Comparison of ENCODE assay signal across 8 mouse cellular contexts in the genomic region with DNA sequence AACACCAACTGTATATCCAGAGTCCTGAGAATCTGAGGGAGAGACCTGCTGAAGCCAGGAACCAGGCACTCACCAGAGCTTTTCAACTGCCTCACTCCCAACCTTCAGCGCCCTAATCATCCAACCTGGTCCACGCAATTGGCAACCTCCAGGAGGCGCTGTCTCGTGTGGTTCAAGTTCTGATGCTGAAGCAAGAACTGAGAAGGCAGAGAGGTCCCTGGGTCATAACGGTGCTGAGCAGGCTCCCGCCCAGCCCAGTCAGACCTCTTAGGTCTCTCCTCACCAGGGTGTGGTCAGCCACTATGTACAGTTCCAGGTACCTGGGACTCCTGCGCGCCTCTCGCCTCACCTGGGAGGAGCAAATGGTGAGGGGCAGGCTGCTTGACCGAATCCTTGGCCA. TPM values are rescaled to one million over a fixed set of nuclear protein-coding genes. Genes with fewer than 3 reads are reported as not detected.
DNase-seq lines count a peak whose midpoint lies in the region; ATAC-seq and TF ChIP-seq lines count a peak whose summit lies in the region.

No protein-coding gene starts in this region.

- no peak overlapping the region for H3K9ac ChIP-seq in intestine, postnatal 0 days (ENCODE audit: low read depth, low read length)
- no peak overlapping the region for H3K9ac ChIP-seq in lung, embryonic 14.5 days
- no peak overlapping the region for H3K9ac ChIP-seq in neural tube, embryonic 13.5 days

- H3K4me1 ChIP-seq in intestine, postnatal 0 days (replicated peaks; ENCODE audit: control insufficient read depth, insufficient read depth, low read length) = no peaks in the 10 kb centered on the region
- peaks cover 12% of the 10 kb centered on the region; the same call in 1 of the 2 replicates for H3K4me1 ChIP-seq in lung, embryonic 14.5 days (ENCODE audit: insufficient read depth)
- peaks cover 34% of the 10 kb centered on the region for H3K4me1 ChIP-seq in neural tube, embryonic 13.5 days (replicated peaks)

- DNase-seq in ovary, postnatal 36 days (ENCODE audit: low spot score) = peak; percentile 48
- DNase-seq in ovary, postnatal 10 days (ENCODE audit: low spot score) = no peak
- DNase-seq in adrenal gland, postnatal 36 days = peak; percentile 40 to 59
- peak; percentile 39 to 69 for DNase-seq in heart, adult 18-20 months
- DNase-seq in lung, embryonic 14.5 days = peak; percentile 77
- DNase-seq in adipocyte (ENCODE audit: low spot score) = no peak

- H3K4me3 ChIP-seq in intestine, postnatal 0 days (ENCODE audit: low read depth, low read length) = no peak overlapping the region
- no peak overlapping the region for H3K4me3 ChIP-seq in lung, embryonic 14.5 days (ENCODE audit: low read depth, low read length)
- H3K4me3 ChIP-seq in neural tube, embryonic 13.5 days = no peak overlapping the region

- peaks cover 36% of the 10 kb centered on the region for H3K27me3 ChIP-seq in intestine, postnatal 0 days (replicated peaks; ENCODE audit: control insufficient read depth, insufficient read depth, low read length)
- H3K27me3 ChIP-seq in lung, embryonic 14.5 days (ENCODE audit: insufficient read depth, low read length) = peaks cover 51% of the 10 kb centered on the region
- H3K27me3 ChIP-seq in neural tube, embryonic 13.5 days = peaks cover 62% of the 10 kb centered on the region

- H3K27ac ChIP-seq in intestine, postnatal 0 days (ENCODE audit: low read depth, low read length) = no peak overlapping the region
- H3K27ac ChIP-seq in lung, embryonic 14.5 days (ENCODE audit: low read depth) = no peak overlapping the region
- H3K27ac ChIP-seq in neural tube, embryonic 13.5 days (replicated peaks) = no peak overlapping the region

- peak; percentile 84 for TF ChIP-seq CTCF in intestine, postnatal 0 days (IDR thresholded peaks at IDR 0.05; ENCODE audit: low read depth)
- peak; percentile 77 for TF ChIP-seq CTCF in lung, embryonic 14.5 days (IDR thresholded peaks at IDR 0.05; ENCODE audit: low read depth)

- ATAC-seq in intestine, postnatal 0 days = no peak
- ATAC-seq in lung, embryonic 14.5 days (ENCODE audit: insufficient read depth) = 0 out of 2 replicates have a peak, but pooled peaks have one; percentile 28
- no peak for ATAC-seq in neural tube, embryonic 13.5 days (ENCODE audit: low read depth)

- H3K4me2 ChIP-seq in intestine, postnatal 0 days (replicated peaks; ENCODE audit: low read depth) = peak overlapping the region; percentile 35; the same call in 1 of the 2 replicates
- peak overlapping the region; percentile 37 for H3K4me2 ChIP-seq in lung, embryonic 14.5 days
- peak overlapping the region; percentile 9; the same call in 1 of the 2 replicates for H3K4me2 ChIP-seq in neural tube, embryonic 13.5 days

- H3K36me3 ChIP-seq in intestine, postnatal 0 days (ENCODE audit: control insufficient read depth, insufficient read depth) = no peaks in the 10 kb centered on the region
- H3K36me3 ChIP-seq in lung, embryonic 14.5 days (ENCODE audit: insufficient read depth) = no peaks in the 10 kb centered on the region
- H3K36me3 ChIP-seq in neural tube, embryonic 13.5 days = no peaks in the 10 kb centered on the region

- 12% methylated on average over 10 of the region's 10 CpGs for WGBS in intestine, postnatal 0 days
- 6% methylated on average over 10 of the region's 10 CpGs for WGBS in lung, embryonic 14.5 days
- WGBS in neural tube, embryonic 13.5 days = 3% methylated on average over 10 of the region's 10 CpGs

- H3K9me3 ChIP-seq in intestine, postnatal 0 days (ENCODE audit: control insufficient read depth) = no peaks in the 10 kb centered on the region
- no peaks in the 10 kb centered on the region for H3K9me3 ChIP-seq in lung, embryonic 14.5 days (ENCODE audit: low read depth, low read length)
- no peaks in the 10 kb centered on the region for H3K9me3 ChIP-seq in neural tube, embryonic 13.5 days

RNA-seq across cellular contexts. Expression of a gene that starts 8.0 kb away (rescaled TPM):
- 1 to 10 TPM; 2.4 to 3.8 TPM for total RNA-seq in adrenal gland, postnatal 36 days (2021)
- total RNA-seq in heart, adult 18-20 months (2021) = 1 to 10 TPM; 1.3 to 1.9 TPM
- 2.7 and 5.1 TPM in 2 replicates for polyA plus RNA-seq in intestine, postnatal 0 days (2015; fragmentation: Nextera tagmentation; extraction: Ambion mirVana)
- 1.9 and 4.1 TPM in 2 replicates for polyA plus RNA-seq in lung, embryonic 14.5 days (2014; fragmentation: Nextera tagmentation; extraction: Ambion mirVana)
- 0.59 and 1.3 TPM in 2 replicates for polyA plus RNA-seq in neural tube, embryonic 13.5 days (2015; fragmentation: Nextera tagmentation; extraction: Ambion mirVana)

RNA-seq across cellular contexts. Expression of a gene that starts 12.7 kb away (rescaled TPM):
- 1 to 10 TPM; 4.1 to 4.6 TPM for total RNA-seq in adrenal gland, postnatal 36 days (2021)
- total RNA-seq in heart, adult 18-20 months (2021) = 10 to 100 TPM in 1 of 2 experiments, 1 to 10 TPM in 1; 6.2 to 10.2 TPM
- 3.8 and 5.7 TPM in 2 replicates for polyA plus RNA-seq in intestine, postnatal 0 days (2015; fragmentation: Nextera tagmentation; extraction: Ambion mirVana)
- 13.5 and 16.3 TPM in 2 replicates for polyA plus RNA-seq in lung, embryonic 14.5 days (2014; fragmentation: Nextera tagmentation; extraction: Ambion mirVana)
- polyA plus RNA-seq in neural tube, embryonic 13.5 days (2015; fragmentation: Nextera tagmentation; extraction: Ambion mirVana) = 21.3 and 21.8 TPM in 2 replicates

RNA-seq across cellular contexts. Expression of a gene that starts 30.9 kb away (rescaled TPM):
- 1 to 10 TPM; 4.2 to 4.7 TPM for total RNA-seq in adrenal gland, postnatal 36 days (2021)
- 1 to 10 TPM; 1.9 to 6.5 TPM for total RNA-seq in heart, adult 18-20 months (2021)
- polyA plus RNA-seq in intestine, postnatal 0 days (2015; fragmentation: Nextera tagmentation; extraction: Ambion mirVana) = 0.20 and 0.30 TPM in 2 replicates
- polyA plus RNA-seq in lung, embryonic 14.5 days (2014; fragmentation: Nextera tagmentation; extraction: Ambion mirVana) = 0.23 and 0.34 TPM in 2 replicates
- 0.13 and 0.36 TPM in 2 replicates for polyA plus RNA-seq in neural tube, embryonic 13.5 days (2015; fragmentation: Nextera tagmentation; extraction: Ambion mirVana)

Comparison
In these comparisons a context has a peak if more than half of its experiments do, and no peak if none do; other contexts are left out.
1. DNase-seq: peak in ovary, postnatal 36 days (single experiment), adrenal gland, postnatal 36 days (2 of 2), heart, adult 18-20 months (2 of 2) and lung, embryonic 14.5 days (single experiment); none in ovary, postnatal 10 days (single experiment) and adipocyte (single experiment).
2. Peak in every context shown above with its lines, with median percentiles within 50 percentile points of each other: H3K4me2 ChIP-seq.